Mouse (Mus musculus) kidney, adult 18-20 months (tissue): ENCODE results near the gene Wipf3.

ENCODE experiments used
- DNase-seq: peaks from one replicate; pipeline ENCODE4 v3.0.0; 2021

The Wipf3 gene

GRCm38 (mm10) chr6:54537053-54537452 lies 107.7 kb downstream of the Wipf3 start:
- no peak for DNase-seq

- DNase-seq = no peak
Measured at GRCm38 (mm10) chr6:54538773-54539173, 109.4 kb downstream of the Wipf3 start.

- DNase-seq = no peak
Measured at GRCm38 (mm10) chr6:54539396-54539795, 110.0 kb downstream of the Wipf3 start.

- DNase-seq = no peak
Measured at GRCm38 (mm10) chr6:54540252-54540887, 111.0 kb downstream of the Wipf3 start.

GRCm38 (mm10) chr6:54542836-54543235 lies 113.4 kb downstream of the Wipf3 start:
- DNase-seq = no peak

GRCm38 (mm10) chr6:54543646-54544045 lies 114.2 kb downstream of the Wipf3 start:
- no peak for DNase-seq

- DNase-seq = no peak
Measured at GRCm38 (mm10) chr6:54548314-54549019, 119.1 kb downstream of the Wipf3 start.

- no peak for DNase-seq
Measured at GRCm38 (mm10) chr6:54549311-54549710, 119.9 kb downstream of the Wipf3 start.

GRCm38 (mm10) chr6:54550801-54551323 lies 121.5 kb downstream of the Wipf3 start:
- no peak for DNase-seq

- DNase-seq = no peak
Measured at GRCm38 (mm10) chr6:54552721-54553413, 123.5 kb downstream of the Wipf3 start.
